Mouse (Mus musculus): Measurements from ENCODE around the gene Zbp1.

The Zbp1 gene

DNA sequence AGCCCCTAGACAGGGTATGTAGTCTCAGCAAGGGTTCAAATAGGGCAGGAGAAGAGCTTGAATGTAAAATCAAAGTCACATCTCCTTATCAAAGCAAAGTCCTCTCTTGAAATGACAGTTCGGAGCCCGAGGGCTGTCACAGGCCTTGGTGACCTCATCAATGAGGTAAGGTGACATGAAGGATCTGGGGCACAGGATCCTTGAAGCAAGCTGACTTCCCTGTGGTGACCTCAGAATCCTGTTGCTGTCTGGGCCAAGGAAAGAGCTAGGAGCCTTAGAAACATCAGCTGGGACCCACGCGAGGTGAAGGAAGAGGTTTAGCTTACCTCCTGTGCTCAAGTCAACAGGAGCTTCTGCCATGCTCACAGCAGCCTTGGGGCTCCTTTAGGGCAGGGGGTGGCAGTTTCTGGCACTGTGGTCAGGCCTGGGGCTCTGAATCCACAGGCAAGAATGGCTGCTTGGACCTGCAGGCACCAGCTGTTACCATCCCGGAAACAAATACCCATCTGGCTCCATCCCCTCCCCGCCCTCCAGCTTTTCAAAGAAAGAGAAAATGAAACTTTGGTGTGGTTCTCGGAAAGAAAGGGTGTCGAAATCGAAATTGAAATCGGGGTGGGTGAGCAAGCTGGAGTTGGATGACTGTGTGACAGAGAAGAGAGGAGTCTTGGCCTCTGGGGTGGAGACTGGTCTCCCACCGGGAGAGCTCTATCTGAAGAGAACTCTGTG lies at the start of gene Zbp1:
Gene Zbp1, minus strand, starts transcription at position 508 of the 726 bp plus-strand sequence.
- DNase-seq = peak; percentile 30

DNA sequence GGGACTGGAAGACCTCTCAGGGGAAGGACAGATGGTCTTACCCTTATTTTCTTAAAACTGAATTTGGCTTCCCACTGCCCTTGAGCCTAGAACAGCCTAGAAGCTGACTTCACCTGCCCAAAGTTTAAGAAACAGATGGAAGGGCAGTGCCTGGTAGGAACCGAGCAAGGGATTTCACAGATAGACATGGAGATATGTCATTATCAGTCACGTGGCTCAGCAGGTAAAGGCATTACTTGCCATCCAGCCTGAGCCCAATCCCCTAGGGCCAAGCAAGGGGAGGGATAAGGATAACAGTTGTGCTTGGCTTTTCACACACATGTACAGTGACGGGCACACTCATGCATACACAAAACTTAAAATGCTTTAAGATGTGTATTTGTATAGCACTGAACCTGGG lies 48.8 kb upstream of the Zbp1 start:
- no peak for DNase-seq

DNA sequence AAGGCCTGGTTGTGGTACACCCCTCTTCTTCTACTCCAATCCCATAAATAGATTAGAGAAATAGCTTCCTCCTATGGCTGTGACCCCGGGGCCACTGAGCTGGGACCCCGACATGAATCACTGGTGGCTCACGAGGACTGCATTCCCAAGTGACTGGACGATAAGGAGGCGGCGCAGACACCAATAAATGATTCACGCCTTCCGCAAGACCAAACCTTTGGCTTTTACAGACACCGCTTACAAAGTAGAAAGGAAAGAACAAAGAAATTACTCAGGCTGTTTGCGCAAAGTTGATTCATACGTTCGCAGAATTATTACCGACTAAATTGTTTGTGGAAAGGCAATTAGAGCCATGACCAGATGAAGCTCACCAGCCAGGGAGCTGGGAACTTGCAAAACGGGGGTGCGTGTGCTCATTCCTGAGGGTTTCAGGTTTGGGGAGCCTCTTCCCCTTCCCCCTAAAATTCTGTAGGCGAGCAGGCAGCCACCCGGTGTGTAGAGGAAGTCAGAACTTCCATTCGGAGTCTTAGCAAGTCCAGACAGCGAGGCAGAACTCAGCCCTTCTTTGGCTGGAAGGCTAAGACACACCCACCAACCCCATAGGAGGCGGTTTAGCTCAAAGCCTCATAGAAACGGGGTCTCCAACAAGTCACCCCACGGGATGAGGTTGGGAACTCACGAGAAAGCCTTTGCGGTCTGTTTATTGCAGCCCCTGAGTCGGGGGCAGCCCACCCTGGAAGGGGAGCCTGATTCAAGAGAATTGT lies 47.8 kb upstream of the Zbp1 start:
- no peak for DNase-seq

DNA sequence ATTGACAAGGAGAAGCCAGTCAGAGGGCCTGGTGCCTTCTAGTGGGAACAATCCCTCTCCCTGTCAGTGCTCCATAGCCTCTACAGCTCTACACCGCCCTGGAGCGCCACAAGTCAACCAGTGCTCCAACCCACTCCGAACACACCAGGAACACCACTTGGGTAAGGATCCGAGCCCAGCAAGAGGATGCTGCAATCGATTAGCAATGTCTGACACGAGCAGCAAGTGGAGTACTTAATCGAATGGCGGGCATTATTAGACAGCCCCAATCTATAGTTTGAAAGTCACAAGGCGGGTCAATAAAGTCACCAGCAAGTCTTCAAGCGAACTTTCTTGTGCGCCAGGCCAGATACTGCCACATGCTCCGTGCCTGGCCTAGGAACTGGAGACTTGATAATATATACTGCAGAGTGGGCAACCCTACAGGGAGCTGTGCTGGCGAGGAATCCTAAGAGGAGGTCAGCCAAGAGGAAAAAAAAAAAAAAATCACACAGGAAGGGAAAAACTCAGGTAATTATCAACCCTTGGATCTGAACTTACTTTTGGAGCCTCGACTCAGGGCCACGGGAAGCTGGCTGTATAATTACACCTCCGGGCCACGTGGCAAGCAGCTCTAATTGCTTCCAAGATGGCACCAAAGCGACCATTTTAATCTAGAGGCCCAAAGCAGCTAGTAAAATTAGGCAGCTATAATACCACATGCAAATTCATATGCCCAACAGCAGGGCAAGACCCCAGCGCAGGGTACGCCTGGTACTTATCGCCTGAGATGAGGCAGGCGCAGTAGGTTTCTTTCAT lies 46.9 kb upstream of the Zbp1 start:
- peak; percentile 55 for DNase-seq

DNA sequence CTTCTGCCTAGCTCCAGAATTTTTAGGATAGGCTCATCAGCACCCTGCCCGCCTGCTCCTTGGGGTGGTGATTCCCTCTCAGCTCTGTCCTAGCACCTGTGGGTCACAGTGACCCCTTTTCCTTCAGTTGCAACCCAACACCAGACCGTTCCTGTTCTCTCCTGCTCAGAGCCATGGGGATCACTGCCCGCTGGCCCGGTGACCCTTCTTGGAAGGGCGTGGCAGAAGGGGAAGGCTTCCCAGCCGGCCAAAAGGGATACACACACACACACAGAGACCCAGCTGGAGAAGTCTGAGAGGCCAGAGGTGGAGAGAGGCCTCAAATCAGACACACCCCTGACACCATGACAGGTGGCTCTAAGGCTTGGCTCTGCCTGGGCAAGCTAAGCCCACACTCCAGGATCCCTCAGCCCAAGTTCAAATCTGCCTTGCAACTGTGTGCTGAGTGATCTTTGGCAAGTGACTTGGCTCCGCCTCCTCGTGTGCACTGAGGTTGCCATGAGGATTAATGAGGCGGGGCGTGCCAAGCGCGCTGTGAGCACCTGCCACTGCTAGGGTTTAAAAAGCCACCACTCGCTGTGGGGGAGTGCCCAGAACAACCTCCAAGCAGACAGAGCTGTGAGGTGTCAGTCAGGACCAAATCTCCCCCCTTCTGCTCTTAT lies 45.9 kb upstream of the Zbp1 start:
- DNase-seq = peak; percentile 90

DNA sequence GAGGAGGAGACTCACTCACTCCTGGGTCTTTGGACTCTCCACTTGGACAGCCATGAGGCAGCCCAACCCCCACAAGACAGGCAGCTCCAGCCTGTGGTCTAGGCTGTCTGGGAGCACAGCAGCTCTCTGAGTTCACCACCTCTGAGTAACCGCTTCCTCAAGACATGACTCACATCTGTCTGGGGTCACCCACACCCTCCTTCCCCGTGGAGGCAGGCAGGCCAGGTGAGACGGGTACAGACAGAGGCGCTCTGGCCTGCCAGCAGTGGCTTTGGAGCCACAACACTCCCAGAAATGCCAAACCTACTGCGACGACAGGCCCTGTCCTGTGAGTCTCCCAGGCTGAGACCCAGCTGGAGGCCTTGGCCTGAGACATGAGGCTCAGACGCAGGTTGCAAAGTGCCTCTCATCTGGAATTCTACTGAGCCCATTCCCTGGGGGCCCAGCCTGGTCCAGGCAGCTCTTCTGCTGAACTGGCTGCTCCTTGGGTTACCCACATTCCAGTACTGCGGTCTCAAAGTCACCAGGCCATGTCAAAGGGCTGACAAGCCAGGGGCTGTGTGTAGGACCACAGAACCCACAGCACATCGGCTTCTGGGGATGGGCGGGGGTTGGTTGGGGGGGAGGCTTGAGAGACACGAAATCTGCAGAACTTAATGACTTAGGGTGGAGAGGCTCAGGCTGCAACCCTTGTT lies 45.1 kb upstream of the Zbp1 start:
- peak; percentile 81 for DNase-seq

DNA sequence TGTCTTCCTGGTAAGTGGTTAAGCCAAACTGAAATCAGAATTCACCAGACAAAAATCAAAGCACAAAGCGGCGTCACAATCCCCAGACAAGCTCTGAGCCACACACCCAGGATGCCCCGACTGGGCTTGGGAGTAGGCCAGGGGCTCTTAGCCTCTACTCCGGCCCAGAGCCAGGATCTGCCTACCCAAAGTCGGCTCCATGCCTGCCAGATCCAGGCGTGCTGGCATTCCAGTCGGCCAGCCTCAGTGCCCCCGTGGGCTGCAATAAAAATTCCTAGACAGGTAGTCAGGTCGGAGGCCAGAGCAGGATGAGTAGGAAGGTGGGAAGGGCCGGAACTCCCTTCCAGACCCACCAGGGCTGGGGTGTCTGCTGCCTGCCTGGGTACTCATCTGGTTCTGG lies 42.8 kb upstream of the Zbp1 start:
- peak; percentile 63 for DNase-seq

DNA sequence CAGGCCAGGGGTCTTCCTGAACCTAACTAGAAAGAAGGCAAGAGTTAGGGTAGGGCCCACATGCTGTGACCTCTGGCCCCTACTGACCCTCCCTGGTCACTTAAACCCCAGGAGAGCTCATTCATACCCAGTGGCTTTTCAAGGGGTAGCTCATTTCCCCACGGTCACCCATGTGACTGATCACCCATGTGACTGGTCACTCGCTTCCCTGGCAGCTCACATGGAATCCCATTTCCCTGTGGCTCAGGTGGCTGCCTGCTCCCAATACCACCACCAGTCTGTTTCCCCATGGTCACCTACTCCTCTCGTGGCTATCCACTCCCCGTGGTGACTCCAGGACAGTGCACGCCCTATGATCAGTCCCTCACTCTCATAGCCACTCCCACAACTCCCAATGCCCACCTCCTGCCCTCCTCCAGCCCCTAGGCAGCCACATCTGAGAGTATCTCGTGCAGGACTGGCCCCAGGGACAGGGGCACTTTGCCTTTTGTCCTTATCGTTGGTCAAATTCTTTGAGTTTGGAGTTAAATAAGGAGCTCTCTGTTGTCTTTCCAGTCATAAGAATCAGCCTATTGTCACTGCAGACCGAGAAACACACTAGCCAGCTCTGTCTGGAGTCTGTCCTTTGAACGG lies 39.9 kb upstream of the Zbp1 start:
- DNase-seq = no peak

DNA sequence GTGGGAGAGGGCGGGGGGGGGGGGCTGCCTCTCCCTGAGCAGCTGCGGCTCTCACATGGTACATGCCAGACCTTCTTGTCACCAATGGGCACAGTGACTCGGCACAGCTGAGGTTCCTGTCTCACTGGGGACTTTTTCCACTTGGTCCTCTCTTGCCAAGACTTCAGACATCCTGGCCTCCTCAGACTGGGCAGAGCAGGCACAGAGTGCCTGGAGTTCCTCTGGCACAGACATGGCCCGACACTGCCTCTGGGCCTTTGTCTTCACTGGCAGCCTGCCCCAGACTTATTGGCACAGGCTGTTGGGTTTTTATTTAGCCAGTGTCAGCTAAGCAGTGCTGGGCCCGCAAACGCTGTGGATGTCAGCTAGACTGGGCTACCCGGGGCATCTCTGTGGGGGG lies 38.9 kb upstream of the Zbp1 start:
- peak; percentile 95 for DNase-seq

DNA sequence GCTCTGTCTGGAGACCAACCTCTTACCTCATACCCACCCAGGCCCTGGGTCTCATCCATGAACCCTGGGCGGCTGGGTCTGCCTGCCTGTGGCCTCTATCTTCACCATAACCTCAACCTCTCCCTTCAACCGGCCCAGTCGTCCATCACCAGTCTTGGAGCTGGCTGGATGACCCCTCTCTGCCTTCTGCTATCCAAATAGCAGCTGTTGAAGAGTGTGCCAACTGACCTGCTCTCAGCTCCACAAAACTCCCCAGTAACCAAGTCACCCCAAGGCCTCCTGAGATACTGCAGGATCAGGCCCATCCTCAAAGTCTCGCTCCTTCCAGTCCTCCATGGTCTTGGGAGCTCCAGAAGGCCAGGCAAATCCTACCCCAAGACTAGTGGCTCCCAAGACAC lies 37.8 kb upstream of the Zbp1 start:
- DNase-seq = no peak

DNA sequence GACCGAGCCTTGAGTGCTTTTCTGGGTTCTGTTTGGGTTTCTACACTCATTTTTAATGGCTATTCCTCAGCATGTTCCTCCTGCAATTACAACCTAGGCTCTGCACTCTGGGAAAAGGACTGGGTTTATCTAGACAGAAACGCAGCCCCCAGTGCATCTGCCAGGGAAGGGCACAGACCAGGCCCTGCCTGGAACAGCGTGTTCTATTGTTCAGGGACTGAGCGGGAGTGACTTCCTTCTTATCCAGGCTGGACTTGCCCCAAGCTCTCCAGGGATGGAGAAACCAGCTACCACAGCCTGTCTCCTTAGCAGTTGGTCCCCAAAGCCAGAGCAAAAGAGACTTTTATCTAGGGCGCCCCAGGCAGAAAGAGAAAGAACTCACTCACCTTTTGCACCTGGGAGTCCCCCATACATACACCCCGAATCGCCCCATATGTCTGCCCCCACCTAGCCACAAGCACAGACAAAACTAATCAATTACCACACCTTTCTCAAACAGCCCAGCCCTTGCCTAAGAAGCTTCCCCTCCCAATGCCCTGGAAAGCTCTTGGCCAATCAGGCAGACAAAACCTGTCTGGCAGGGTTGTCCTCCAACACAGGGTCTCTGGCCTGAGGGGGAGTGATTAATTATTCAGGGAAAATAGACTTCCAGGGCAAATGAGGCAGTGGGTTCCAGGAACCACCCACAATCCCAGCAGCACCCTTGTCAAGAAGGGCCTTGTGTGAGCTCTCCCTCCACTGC lies 37.3 kb upstream of the Zbp1 start:
- no peak for DNase-seq

DNA sequence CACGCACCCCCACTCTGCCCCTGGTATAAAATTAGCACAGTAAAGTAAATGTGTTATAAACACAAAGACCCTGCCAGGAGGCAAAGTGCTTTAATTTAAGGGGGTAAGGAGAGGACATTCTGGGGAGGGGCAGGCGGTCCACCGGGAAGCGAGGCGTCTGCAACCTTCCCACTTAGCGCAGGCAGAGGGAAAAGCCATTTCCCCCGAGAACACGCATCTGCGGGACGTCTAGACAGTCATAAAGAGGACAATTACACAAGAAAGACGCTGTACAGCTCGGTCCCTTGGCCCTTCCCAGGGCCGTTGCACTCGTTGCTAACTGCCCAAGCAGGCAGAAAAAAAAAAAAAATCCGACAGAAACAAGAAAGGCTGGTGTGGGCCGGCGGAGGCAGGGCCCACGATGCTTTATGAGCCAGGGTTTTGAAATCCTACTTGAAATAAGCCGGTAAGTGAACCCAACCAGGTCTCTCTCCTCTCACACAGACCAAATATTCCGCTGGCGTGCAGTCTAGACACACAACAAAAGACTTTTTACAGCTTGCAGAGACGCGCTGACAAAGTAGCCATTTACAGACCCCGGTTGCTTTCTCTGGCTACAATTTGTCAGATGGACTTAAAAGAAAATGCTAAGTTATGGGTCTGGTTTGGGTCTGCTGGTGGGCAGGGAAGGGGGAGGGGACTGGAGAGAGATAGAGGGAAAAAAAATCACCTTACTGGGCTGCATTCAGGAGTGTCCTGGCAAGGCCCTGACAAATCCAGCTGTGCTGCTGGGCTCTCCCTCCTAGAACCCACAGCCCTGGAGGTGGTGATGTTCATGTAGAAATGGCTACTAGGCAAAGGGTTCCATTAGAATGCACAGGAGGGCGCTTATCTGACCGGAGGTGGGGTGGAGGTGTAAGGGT lies 35.3 kb upstream of the Zbp1 start:
- DNase-seq = peak; percentile 91

DNA sequence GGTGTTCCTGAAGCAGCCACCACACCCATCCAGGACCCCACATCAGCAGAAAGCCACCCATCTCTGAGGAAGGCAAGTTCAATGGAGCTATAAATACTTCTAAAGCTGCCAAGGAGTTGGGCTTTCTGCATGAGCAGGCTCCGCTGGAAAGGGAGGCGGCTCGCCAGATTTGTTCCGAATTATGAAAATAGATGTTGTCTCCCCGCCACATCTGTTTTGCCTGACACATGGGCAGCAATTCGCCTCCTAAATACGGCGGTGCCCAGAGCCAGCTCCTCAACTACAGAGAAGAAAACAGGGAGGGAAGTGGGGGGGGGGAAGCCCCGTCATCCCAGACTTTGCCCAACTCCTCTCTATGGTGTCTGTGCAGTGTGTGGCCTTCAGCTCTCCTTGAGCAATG lies 33.0 kb upstream of the Zbp1 start:
- DNase-seq = peak; percentile 52

DNA sequence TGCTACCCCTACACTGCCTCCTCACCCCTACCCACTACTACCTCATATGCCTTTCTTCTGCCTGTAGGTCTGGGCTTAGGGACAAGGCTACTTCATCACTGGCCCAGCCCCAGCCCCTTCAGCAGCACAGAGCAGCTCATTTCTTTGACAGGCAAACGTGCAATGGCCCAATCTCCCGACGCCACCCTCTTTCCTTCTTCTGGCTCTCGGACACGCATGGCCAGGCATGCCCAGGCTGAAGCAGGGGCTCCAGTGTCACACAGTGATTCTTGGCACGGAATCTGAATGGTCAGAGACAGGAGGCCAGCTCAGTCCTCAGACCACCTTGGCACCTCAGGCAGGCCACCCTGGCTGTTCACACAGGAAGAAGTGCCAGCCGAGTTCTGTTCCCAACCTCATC lies 32.4 kb upstream of the Zbp1 start:
- DNase-seq = peak; percentile 41

DNA sequence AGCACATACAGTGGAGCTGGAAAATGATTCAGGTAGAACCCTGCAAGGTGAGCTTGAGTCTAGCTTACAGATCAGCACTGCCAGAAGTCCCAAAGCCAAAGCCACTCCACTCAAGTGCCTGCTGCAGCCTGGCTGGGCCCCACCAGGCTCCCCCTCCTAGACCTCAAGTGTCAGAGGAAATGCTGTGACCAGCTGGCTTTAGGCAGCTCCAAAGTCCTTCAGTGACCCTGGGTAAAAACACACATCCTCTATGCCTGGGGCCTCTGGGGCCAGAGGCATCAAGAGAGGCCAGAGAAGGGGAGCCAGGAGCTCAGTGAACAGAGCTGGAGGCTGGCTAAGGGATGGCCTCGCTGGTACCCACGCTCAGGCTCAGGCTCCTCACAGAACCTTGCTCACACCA lies 31.7 kb upstream of the Zbp1 start:
- DNase-seq = no peak

DNA sequence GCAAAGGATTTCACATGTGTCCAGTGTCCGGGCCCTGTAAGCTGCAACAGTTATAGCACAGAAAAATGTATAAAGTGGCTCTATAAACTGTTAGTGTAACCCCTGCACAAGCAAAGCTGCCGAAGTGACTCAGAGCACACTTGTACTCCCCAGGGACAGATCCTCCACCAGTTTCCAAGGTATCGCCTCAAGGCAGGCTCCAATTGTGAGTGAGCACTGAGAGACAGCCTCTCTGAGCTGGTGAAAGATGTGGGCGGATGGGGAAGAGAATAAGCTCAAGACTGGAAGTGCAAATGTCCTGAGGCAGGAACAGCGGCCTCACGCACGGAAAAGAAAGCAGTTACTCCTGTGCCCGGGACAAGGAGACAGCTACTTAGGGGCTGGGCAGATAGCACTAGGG lies 31.2 kb upstream of the Zbp1 start:
- DNase-seq = no peak

DNA sequence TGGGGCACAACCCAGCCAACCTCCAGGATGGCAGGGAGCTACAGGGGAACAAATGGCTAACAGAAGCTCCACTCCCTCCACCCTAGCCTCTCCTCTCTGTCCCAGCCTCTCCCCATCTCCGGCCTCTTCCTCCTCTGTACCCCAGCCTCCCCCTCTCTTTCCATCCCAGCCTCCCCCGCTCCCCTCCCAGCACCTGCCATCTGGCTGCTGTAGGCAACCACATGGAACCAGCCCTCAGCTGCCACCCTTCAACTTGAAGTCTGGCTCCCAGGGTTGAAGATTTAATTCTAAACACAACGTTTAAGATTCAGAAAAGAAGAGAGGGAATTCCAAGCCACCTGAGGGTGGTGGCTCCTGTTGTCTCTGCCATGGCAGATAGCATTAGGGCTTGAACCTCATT lies 30.7 kb upstream of the Zbp1 start:
- no peak for DNase-seq

DNA sequence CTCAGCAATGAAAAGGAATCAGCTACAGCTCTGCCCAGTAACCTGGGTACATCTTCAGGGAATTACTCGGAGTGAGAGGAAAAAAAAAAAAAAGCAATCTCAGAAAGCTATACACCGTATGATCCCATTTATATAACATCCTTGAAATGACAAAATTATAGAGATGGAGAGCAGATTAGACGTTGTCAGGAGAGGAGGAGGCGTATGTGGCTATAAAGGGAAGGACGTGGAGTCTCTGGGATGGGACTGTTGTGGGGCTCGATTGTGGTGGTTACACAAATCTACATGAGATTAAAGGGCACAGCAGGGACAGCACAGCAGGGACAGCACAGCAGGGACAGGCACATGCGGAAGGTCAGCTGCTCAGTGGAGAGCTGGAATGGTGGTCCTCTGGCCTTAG lies 30.1 kb upstream of the Zbp1 start:
- DNase-seq = no peak

DNA sequence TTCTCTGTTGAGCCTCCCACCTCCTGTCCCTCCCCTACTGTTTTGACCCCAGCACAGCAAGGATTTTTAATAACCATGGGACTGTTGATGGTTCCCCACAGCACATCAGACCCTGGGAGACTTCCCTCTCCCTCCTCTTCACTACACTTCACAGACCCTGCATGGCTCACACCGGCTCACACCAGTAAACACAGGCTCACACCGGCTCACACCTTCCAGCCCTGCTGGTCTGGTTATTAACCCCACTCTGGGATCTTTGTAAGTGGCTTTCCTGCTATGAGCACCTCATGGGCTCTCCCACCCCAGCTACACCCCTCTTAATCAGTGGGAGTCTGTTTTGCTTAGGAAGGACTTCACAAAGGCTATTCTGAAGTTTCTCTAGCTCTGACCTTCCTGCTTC lies 29.2 kb upstream of the Zbp1 start:
- DNase-seq = peak; percentile 54

DNA sequence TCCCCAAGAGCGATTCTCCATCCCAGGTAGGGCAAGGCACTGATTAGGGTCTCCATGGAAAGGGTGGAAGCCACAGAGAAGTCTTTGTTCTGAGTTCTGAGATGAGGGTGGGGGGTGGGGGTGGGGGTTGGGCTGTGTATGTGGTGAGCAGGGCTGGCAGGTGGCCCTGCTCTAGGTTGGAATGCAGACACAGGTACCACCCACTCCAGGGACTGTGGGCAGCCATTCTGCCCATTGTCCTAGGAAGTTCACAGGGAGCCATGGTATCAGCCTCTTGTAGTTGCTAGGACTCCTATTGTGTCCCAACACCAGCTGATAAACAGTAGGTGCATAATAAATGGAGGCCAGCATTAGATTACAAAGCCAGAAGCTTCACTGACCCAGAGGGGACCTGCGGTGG lies 28.5 kb upstream of the Zbp1 start:
- DNase-seq = no peak
